Comparison of ENCODE assay signal across 17 mouse cellular contexts in genomic region chr2:180857121-180857520, GRCm38 (mm10).
DNase-seq lines count a peak whose midpoint lies in the region; ATAC-seq and TF ChIP-seq lines count a peak whose summit lies in the region.
"Had no signal": no experiment of that assay in that cellular context is flagged by ENCODE, and none has a peak within 500 bp of the region (broad histone marks: within the 10 kb centered on the region; RNA-seq: fewer than 3 reads in every experiment).

No protein-coding gene starts in this region.

- peak; percentile 72 for DNase-seq in forebrain, embryonic 14.5 days (ENCODE audit: low spot score)
- DNase-seq in hindbrain, embryonic 14.5 days (ENCODE audit: low spot score), result peak; percentile 39
- peak; percentile 57 for DNase-seq in midbrain, postnatal 0 days (ENCODE audit: low spot score)
- no peak for DNase-seq in heart, adult 9 months (ENCODE audit: low spot score in 2 of 2)
- no peak for DNase-seq in left cerebral cortex, postnatal 25 days (ENCODE audit: low spot score in 2 of 2)
- DNase-seq in gastrocnemius, adult 8-10 months (ENCODE audit: low spot score in 2 of 2), result no peak
- DNase-seq: adrenal gland, postnatal 25 days; cerebellum, adult 9-10 months; gastrocnemius, postnatal 10 days; liver, embryonic 13.5 days; right cerebral cortex, postnatal 25 days; thymus, postnatal 36 days had no signal

- TF ChIP-seq CTCF in midbrain, postnatal 0 days (IDR thresholded peaks at IDR 0.05), result no peak

- H3K9ac ChIP-seq in forebrain, embryonic 12.5 days, result no peak overlapping the region
- no peak overlapping the region for H3K9ac ChIP-seq in forebrain, embryonic 14.5 days (ENCODE audit: low read length)
- H3K9ac ChIP-seq in hindbrain, embryonic 14.5 days, result no peak overlapping the region
- H3K9ac ChIP-seq in midbrain, postnatal 0 days (replicated peaks; ENCODE audit: low read length, poor library complexity, severe bottlenecking), result no peak overlapping the region
- H3K9ac ChIP-seq: kidney, embryonic 15.5 days; limb, embryonic 12.5 days; liver, embryonic 13.5 days had no signal

- H3K4me2 ChIP-seq in forebrain, embryonic 12.5 days, result no peak overlapping the region; the same call in 1 of the 2 replicates
- no peak overlapping the region for H3K4me2 ChIP-seq in forebrain, embryonic 14.5 days (ENCODE audit: low read length)
- no peak overlapping the region for H3K4me2 ChIP-seq in hindbrain, embryonic 14.5 days (replicated peaks)
- H3K4me2 ChIP-seq in midbrain, postnatal 0 days (ENCODE audit: low read depth, low read length, poor library complexity, severe bottlenecking), result no peak overlapping the region
- H3K4me2 ChIP-seq: heart, embryonic 11.5 days; kidney, embryonic 15.5 days; limb, embryonic 12.5 days; liver, embryonic 13.5 days had no signal

- 42% methylated on average over 8 of the region's 8 CpGs for WGBS in forebrain, embryonic 12.5 days
- 10% methylated on average over 8 of the region's 8 CpGs for WGBS in forebrain, embryonic 14.5 days
- 29% methylated on average over 8 of the region's 8 CpGs for WGBS in hindbrain, embryonic 14.5 days
- WGBS in midbrain, postnatal 0 days, result 43% methylated on average over 8 of the region's 8 CpGs

- no peak overlapping the region for H3K4me3 ChIP-seq in forebrain, embryonic 12.5 days (replicated peaks)
- no peak overlapping the region for H3K4me3 ChIP-seq in forebrain, embryonic 14.5 days (ENCODE audit: low read depth, low read length)
- no peak overlapping the region for H3K4me3 ChIP-seq in hindbrain, embryonic 14.5 days (replicated peaks; ENCODE audit: low read length)
- H3K4me3 ChIP-seq in midbrain, postnatal 0 days (ENCODE audit: low read depth, low read length), result no peak overlapping the region
- H3K4me3 ChIP-seq: kidney, embryonic 15.5 days; limb, embryonic 12.5 days; liver, embryonic 13.5 days had no signal

- H3K4me1 ChIP-seq in forebrain, embryonic 12.5 days, result peaks cover 48% of the 10 kb centered on the region
- H3K4me1 ChIP-seq in forebrain, embryonic 14.5 days (ENCODE audit: control insufficient read depth, insufficient read depth, low read length), result peaks cover 19% of the 10 kb centered on the region
- H3K4me1 ChIP-seq in hindbrain, embryonic 14.5 days (replicated peaks; ENCODE audit: control insufficient read depth, insufficient read depth, low read length), result peaks cover 43% of the 10 kb centered on the region
- no peaks in the 10 kb centered on the region for H3K4me1 ChIP-seq in midbrain, postnatal 0 days (ENCODE audit: insufficient read depth, low read length)
- H3K4me1 ChIP-seq: limb, embryonic 12.5 days; liver, embryonic 13.5 days had no signal

- ATAC-seq in forebrain, embryonic 12.5 days (ENCODE audit: low FRiP score), result no peak
- peak; percentile 57; the same call in 1 of the 2 replicates for ATAC-seq in forebrain, embryonic 14.5 days
- peak; percentile 76; the same call in 1 of the 2 replicates for ATAC-seq in hindbrain, embryonic 14.5 days (ENCODE audit: low FRiP score)
- ATAC-seq in midbrain, postnatal 0 days (ENCODE audit: low FRiP score), result peak; percentile 18; the same call in 1 of the 2 replicates
- ATAC-seq: intestine, embryonic 16.5 days had no signal

- H3K27ac ChIP-seq in forebrain, embryonic 12.5 days, result 0 out of 2 replicates have a peak overlapping the region, but pooled peaks have one; percentile 8
- H3K27ac ChIP-seq in forebrain, embryonic 14.5 days (ENCODE audit: low read depth, low read length), result 0 out of 2 replicates have a peak overlapping the region, but pooled peaks have one; percentile 18
- no peak overlapping the region for H3K27ac ChIP-seq in hindbrain, embryonic 14.5 days
- no peak overlapping the region for H3K27ac ChIP-seq in midbrain, postnatal 0 days (ENCODE audit: low read depth, low read length)
- H3K27ac ChIP-seq: kidney, embryonic 15.5 days; limb, embryonic 12.5 days; liver, embryonic 13.5 days had no signal

- H3K36me3 ChIP-seq in forebrain, embryonic 12.5 days (replicated peaks), result no peaks in the 10 kb centered on the region
- H3K36me3 ChIP-seq in forebrain, embryonic 14.5 days (ENCODE audit: control insufficient read depth, insufficient read depth, low read length), result no peaks in the 10 kb centered on the region
- H3K36me3 ChIP-seq in hindbrain, embryonic 14.5 days (replicated peaks; ENCODE audit: control insufficient read depth, insufficient read depth), result no peaks in the 10 kb centered on the region
- no peaks in the 10 kb centered on the region for H3K36me3 ChIP-seq in midbrain, postnatal 0 days (ENCODE audit: insufficient read depth, low read length)
- H3K36me3 ChIP-seq: kidney, embryonic 15.5 days; limb, embryonic 12.5 days; liver, embryonic 13.5 days had no signal

- no peaks in the 10 kb centered on the region for H3K9me3 ChIP-seq in forebrain, embryonic 12.5 days
- no peaks in the 10 kb centered on the region for H3K9me3 ChIP-seq in forebrain, embryonic 14.5 days (replicated peaks; ENCODE audit: control insufficient read depth, low read length)
- H3K9me3 ChIP-seq in hindbrain, embryonic 14.5 days (ENCODE audit: control insufficient read depth, low read length), result no peaks in the 10 kb centered on the region
- H3K9me3 ChIP-seq in midbrain, postnatal 0 days (ENCODE audit: low read length), result no peaks in the 10 kb centered on the region
- H3K9me3 ChIP-seq: kidney, embryonic 15.5 days; limb, embryonic 12.5 days; liver, embryonic 13.5 days had no signal

- intact Hi-C loops in left cerebral cortex, postnatal 25 days (cut with DNase I), result no loop called here

- H3K27me3 ChIP-seq in forebrain, embryonic 12.5 days, result peaks cover 38% of the 10 kb centered on the region
- peaks cover 5% of the 10 kb centered on the region; the same call in 1 of the 2 replicates for H3K27me3 ChIP-seq in forebrain, embryonic 14.5 days (replicated peaks; ENCODE audit: control insufficient read depth, insufficient read depth, low read length)
- H3K27me3 ChIP-seq in hindbrain, embryonic 14.5 days (ENCODE audit: control insufficient read depth, insufficient read depth, low read length), result peaks cover 18% of the 10 kb centered on the region
- no peaks in the 10 kb centered on the region for H3K27me3 ChIP-seq in midbrain, postnatal 0 days (ENCODE audit: insufficient read depth, low read length)

Comparison
In these comparisons a context has a peak if more than half of its experiments do, and no peak if none do; other contexts are left out.
1. H3K27ac ChIP-seq: peak in forebrain, embryonic 12.5 days (single experiment) and forebrain, embryonic 14.5 days (single experiment); none in hindbrain, embryonic 14.5 days (single experiment) and midbrain, postnatal 0 days (single experiment).
2. DNase-seq: peak in forebrain, embryonic 14.5 days (single experiment), hindbrain, embryonic 14.5 days (single experiment) and midbrain, postnatal 0 days (single experiment); none in heart, adult 9 months (0 of 2), left cerebral cortex, postnatal 25 days (0 of 2) and gastrocnemius, adult 8-10 months (0 of 2).